Mouse (Mus musculus): ENCODE results near the gene Rpl41. TPM values are rescaled to one million over a fixed set of nuclear protein-coding genes. Genes with fewer than 3 reads are reported as not detected.

Gene Rpl41
- polyA plus RNA-seq (2014; fragmentation: Nextera tagmentation; extraction: Ambion mirVana) = 2,670 and 2,991 TPM in 2 replicates

GRCm38 (mm10) chr10:128548947-128549681, at the start of gene Rpl41:
Gene Rpl41, minus strand, starts transcription at chr10:128549305.
- WGBS = under 1% methylated on average over 31 of the region's 31 CpGs
- ATAC-seq (ENCODE audit: low FRiP score) (peak; percentile 87), DNase-seq (ENCODE audit: low spot score, missing footprints) (peak; percentile 99)
- Histone ChIP-seq H3K4me2 (peak within 1 kb of the TSS; percentile 84), H3K9me3 (ENCODE audit: control insufficient read depth, low read length) (no peaks in the 10 kb centered on the region), H3K27ac (ENCODE audit: low read depth, low read length) (peak within 1 kb of the TSS; percentile 91), H3K36me3 (ENCODE audit: control insufficient read depth, insufficient read depth, low read length) (peaks cover 12% of the 10 kb centered on the region), H3K4me1 (ENCODE audit: control insufficient read depth, insufficient read depth, low read length) (peaks cover 9% of the 10 kb centered on the region), H3K27me3 (ENCODE audit: control insufficient read depth, insufficient read depth, low read length) (no peaks in the 10 kb centered on the region), H3K4me3 (ENCODE audit: low read depth, low read length) (peak within 1 kb of the TSS; percentile 76), H3K9ac (ENCODE audit: low read length) (peak within 1 kb of the TSS; percentile 97)

DNA sequence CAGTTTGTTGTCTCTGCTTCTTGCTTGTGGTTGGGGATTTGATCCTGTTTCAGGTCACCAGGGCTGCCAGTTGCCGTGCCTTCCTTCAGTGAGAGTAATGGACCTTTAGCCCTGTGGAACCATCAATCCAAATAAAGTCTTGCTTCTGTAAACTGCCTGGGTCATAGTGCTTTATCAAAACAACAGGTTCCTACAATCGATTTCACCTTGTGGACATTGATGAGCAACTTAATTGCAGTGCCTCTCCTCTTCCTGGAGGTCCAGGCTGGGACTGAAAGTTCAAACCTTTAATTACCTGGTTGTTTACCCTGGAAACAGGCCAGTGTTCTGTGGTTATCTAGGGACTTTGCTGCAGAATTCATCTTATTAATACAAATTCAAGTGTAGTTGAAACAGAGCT, 49.4 kb upstream of the Rpl41 start:
- Histone ChIP-seq H3K27ac (ENCODE audit: low read depth, low read length) (no peak overlapping the region), H3K9me3 (ENCODE audit: control insufficient read depth, low read length) (no peaks in the 10 kb centered on the region), H3K4me2 (no peak overlapping the region), H3K9ac (ENCODE audit: low read length) (no peak overlapping the region), H3K27me3 (ENCODE audit: control insufficient read depth, insufficient read depth, low read length) (no peaks in the 10 kb centered on the region), H3K4me1 (ENCODE audit: control insufficient read depth, insufficient read depth, low read length) (no peaks in the 10 kb centered on the region), H3K4me3 (ENCODE audit: low read depth, low read length) (no peak overlapping the region), H3K36me3 (ENCODE audit: control insufficient read depth, insufficient read depth, low read length) (no peaks in the 10 kb centered on the region)
- DNase-seq (ENCODE audit: low spot score, missing footprints) = no peak
- 86% methylated on average over 2 of the region's 2 CpGs for WGBS
- ATAC-seq (ENCODE audit: low FRiP score) = no peak

GRCm38 (mm10) chr10:128592797-128593196, 43.7 kb upstream of the Rpl41 start:
- Histone ChIP-seq H3K4me3 (ENCODE audit: low read depth, low read length) (no peak overlapping the region), H3K4me2 (no peak overlapping the region), H3K9me3 (ENCODE audit: control insufficient read depth, low read length) (no peaks in the 10 kb centered on the region), H3K27ac (ENCODE audit: low read depth, low read length) (no peak overlapping the region), H3K27me3 (ENCODE audit: control insufficient read depth, insufficient read depth, low read length) (peaks cover 20% of the 10 kb centered on the region), H3K4me1 (ENCODE audit: control insufficient read depth, insufficient read depth, low read length) (peaks cover 5% of the 10 kb centered on the region; the same call in 1 of the 2 replicates), H3K9ac (ENCODE audit: low read length) (no peak overlapping the region), H3K36me3 (ENCODE audit: control insufficient read depth, insufficient read depth, low read length) (no peaks in the 10 kb centered on the region)
- ATAC-seq (ENCODE audit: low FRiP score) (no peak), DNase-seq (ENCODE audit: low spot score, missing footprints) (no peak)
- WGBS = 81% methylated on average over 5 of the region's 5 CpGs

GRCm38 (mm10) chr10:128591436-128591835, 42.3 kb upstream of the Rpl41 start:
- H3K9ac ChIP-seq (ENCODE audit: low read length) = no peak overlapping the region
- no peak for DNase-seq (ENCODE audit: low spot score, missing footprints)
- no peaks in the 10 kb centered on the region for H3K36me3 ChIP-seq (ENCODE audit: control insufficient read depth, insufficient read depth, low read length)
- H3K4me1 ChIP-seq (ENCODE audit: control insufficient read depth, insufficient read depth, low read length) = peaks cover 5% of the 10 kb centered on the region; the same call in 1 of the 2 replicates
- no peak overlapping the region for H3K4me3 ChIP-seq (ENCODE audit: low read depth, low read length)
- no peak overlapping the region for H3K4me2 ChIP-seq
- 89% methylated on average over 6 of the region's 6 CpGs for WGBS
- H3K27me3 ChIP-seq (ENCODE audit: control insufficient read depth, insufficient read depth, low read length) = peaks cover 32% of the 10 kb centered on the region
- H3K27ac ChIP-seq (ENCODE audit: low read depth, low read length) = no peak overlapping the region
- no peaks in the 10 kb centered on the region for H3K9me3 ChIP-seq (ENCODE audit: control insufficient read depth, low read length)
- ATAC-seq (ENCODE audit: low FRiP score) = no peak

DNA sequence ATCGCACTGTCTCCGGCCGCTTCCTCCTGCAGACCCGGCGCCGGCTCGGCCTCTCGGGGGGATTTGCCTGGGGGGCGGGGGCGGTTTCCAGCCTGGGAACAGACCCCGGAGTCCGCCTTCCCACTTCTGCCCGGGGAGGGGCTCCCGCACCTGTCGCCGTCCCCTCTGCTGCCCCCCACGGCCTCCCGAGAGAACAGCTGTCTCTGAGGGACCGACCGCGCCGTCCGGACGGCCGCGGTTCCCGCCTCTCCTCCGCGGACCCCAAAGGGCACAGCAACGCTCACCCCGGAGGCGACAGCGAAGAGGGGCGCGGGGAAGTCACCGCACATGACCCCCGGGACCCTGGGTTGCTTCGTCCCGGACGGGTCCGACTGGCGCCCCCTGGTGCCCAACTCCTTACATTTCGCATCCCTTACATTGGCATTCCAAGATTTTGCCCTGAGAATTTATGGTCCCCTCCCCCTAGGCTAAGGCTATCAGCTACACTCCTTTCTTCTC, 41.1 kb upstream of the Rpl41 start:
- H3K27me3 ChIP-seq (ENCODE audit: control insufficient read depth, insufficient read depth, low read length) = peaks cover 32% of the 10 kb centered on the region
- H3K36me3 ChIP-seq (ENCODE audit: control insufficient read depth, insufficient read depth, low read length) = no peaks in the 10 kb centered on the region
- DNase-seq (ENCODE audit: low spot score, missing footprints) (peak; percentile 98), ATAC-seq (ENCODE audit: low FRiP score) (peak; percentile 79)
- peak overlapping the region; percentile 64 for H3K4me3 ChIP-seq (ENCODE audit: low read depth, low read length)
- peaks cover 5% of the 10 kb centered on the region; the same call in 1 of the 2 replicates for H3K4me1 ChIP-seq (ENCODE audit: control insufficient read depth, insufficient read depth, low read length)
- under 1% methylated on average over 43 of the region's 43 CpGs for WGBS
- peak overlapping the region; percentile 60 for H3K9ac ChIP-seq (ENCODE audit: low read length)
- H3K9me3 ChIP-seq (ENCODE audit: control insufficient read depth, low read length) = no peaks in the 10 kb centered on the region
- no peak overlapping the region for H3K27ac ChIP-seq (ENCODE audit: low read depth, low read length)
- peak overlapping the region; percentile 99 for H3K4me2 ChIP-seq

GRCm38 (mm10) chr10:128589464-128590192, 40.5 kb upstream of the Rpl41 start, which contains the start of gene Erbb3:
Gene Erbb3, minus strand, starts transcription at chr10:128589652.
- Histone ChIP-seq H3K9ac (ENCODE audit: low read length) (peak within 1 kb of the TSS; percentile 60), H3K27ac (ENCODE audit: low read depth, low read length) (no peak within 1 kb of the TSS), H3K4me3 (ENCODE audit: low read depth, low read length) (peak within 1 kb of the TSS; percentile 64), H3K4me2 (peak within 1 kb of the TSS; percentile 99), H3K27me3 (ENCODE audit: control insufficient read depth, insufficient read depth, low read length) (peaks cover 32% of the 10 kb centered on the region), H3K4me1 (ENCODE audit: control insufficient read depth, insufficient read depth, low read length) (peaks cover 5% of the 10 kb centered on the region; the same call in 1 of the 2 replicates), H3K36me3 (ENCODE audit: control insufficient read depth, insufficient read depth, low read length) (no peaks in the 10 kb centered on the region), H3K9me3 (ENCODE audit: control insufficient read depth, low read length) (no peaks in the 10 kb centered on the region)
- WGBS = under 1% methylated on average over 43 of the region's 43 CpGs
- DNase-seq (ENCODE audit: low spot score, missing footprints) = peak; percentile 96
- ATAC-seq (ENCODE audit: low FRiP score) = peak; percentile 57

DNA sequence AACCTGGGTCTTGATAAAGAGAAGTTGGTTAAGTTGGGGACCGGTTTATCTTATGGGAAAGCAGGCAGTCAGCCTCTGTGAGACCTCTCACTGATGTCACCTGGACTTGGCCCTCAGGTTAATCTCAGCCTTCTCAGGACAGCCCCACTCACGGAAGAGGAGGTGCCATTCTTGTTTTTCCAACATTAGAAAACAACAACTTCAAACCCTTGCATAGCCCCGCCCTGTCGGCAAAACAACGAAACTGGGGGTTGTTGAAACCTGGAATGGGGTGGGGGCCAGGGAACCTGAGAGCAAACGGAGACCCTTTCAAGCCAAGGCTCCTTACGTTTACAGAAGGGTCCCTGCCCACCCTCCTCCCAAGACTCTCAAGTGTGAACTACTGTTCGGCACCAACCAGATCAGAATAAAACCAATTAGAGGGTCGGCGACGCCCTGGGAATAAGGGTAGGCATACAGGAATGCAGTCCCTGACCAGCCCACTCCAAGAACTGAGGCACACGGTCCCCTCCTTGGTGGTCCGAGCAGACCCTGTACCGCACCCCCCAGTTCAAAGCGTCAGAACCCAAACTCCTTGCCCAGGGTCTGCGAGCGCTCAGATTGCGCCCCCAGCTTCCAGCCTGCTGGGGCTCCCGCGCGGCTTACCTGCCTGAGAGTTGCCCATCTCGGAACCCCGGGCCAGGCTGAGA, 39.8 kb upstream of the Rpl41 start:
- WGBS = 3% methylated on average over 23 of the region's 23 CpGs
- no peaks in the 10 kb centered on the region for H3K9me3 ChIP-seq (ENCODE audit: control insufficient read depth, low read length)
- ATAC-seq (ENCODE audit: low FRiP score) = peak; percentile 36
- H3K36me3 ChIP-seq (ENCODE audit: control insufficient read depth, insufficient read depth, low read length) = no peaks in the 10 kb centered on the region
- peaks cover 5% of the 10 kb centered on the region; the same call in 1 of the 2 replicates for H3K4me1 ChIP-seq (ENCODE audit: control insufficient read depth, insufficient read depth, low read length)
- peak overlapping the region; percentile 20; the same call in 1 of the 2 replicates for H3K9ac ChIP-seq (ENCODE audit: low read length)
- peak overlapping the region; percentile 64 for H3K4me3 ChIP-seq (ENCODE audit: low read depth, low read length)
- H3K27me3 ChIP-seq (ENCODE audit: control insufficient read depth, insufficient read depth, low read length) = peaks cover 32% of the 10 kb centered on the region
- H3K27ac ChIP-seq (ENCODE audit: low read depth, low read length) = no peak overlapping the region
- H3K4me2 ChIP-seq = peak overlapping the region; percentile 99
- peak; percentile 86 for DNase-seq (ENCODE audit: low spot score, missing footprints)

DNA sequence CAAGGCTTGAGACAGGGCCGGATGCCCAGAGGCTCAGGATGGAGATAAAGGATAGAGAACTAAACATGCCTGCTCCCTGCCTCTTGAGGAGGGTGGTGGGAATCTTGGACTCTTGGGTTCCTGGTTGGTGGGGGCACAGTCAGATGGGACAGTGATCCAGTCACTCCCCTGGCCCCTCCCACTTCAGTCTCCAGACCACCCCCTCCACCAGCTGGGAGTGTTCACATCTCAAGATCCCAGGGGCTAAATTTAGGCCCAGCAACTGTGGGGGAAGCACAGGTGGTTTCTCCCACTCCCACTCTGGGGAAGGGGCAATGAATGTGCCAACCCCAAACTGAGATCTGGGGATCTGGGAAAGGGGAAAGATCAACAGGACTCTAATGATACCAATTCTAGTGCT, 39.0 kb upstream of the Rpl41 start:
- no peak overlapping the region for H3K4me2 ChIP-seq
- no peak for ATAC-seq (ENCODE audit: low FRiP score)
- H3K27me3 ChIP-seq (ENCODE audit: control insufficient read depth, insufficient read depth, low read length) = peaks cover 32% of the 10 kb centered on the region
- no peak overlapping the region for H3K9ac ChIP-seq (ENCODE audit: low read length)
- 20% methylated on average over 1 of the region's 1 CpGs for WGBS
- no peak for DNase-seq (ENCODE audit: low spot score, missing footprints)
- H3K4me1 ChIP-seq (ENCODE audit: control insufficient read depth, insufficient read depth, low read length) = peaks cover 5% of the 10 kb centered on the region; the same call in 1 of the 2 replicates
- H3K27ac ChIP-seq (ENCODE audit: low read depth, low read length) = no peak overlapping the region
- H3K9me3 ChIP-seq (ENCODE audit: control insufficient read depth, low read length) = no peaks in the 10 kb centered on the region
- H3K4me3 ChIP-seq (ENCODE audit: low read depth, low read length) = no peak overlapping the region
- no peaks in the 10 kb centered on the region for H3K36me3 ChIP-seq (ENCODE audit: control insufficient read depth, insufficient read depth, low read length)

All from midbrain, embryonic 11.5 days (tissue).